Mouse (Mus musculus) gastrocnemius, adult 8-10 months (tissue): ENCODE data around the gene Ostf1. TPM values are rescaled to one million over a fixed set of nuclear protein-coding genes. Genes with fewer than 3 reads are reported as not detected.
"Not testable (repeated sequence)": the region's sequence is repeated elsewhere in the genome, so short reads cannot be mapped to it uniquely, and the experiment has no call there.

Experiments used
- DNase-seq, 2 experiments: peaks; one replicate each; pipeline ENCODE4 v3.0.0; 2022; ENCODE audit warnings: low spot score in 2 of 2
- total RNA-seq, 4 experiments: library from RNA; stranded (reverse); gene quantifications; 2 replicates each; pipeline ENCODE4 v1.2.4; 2022

Gene Ostf1
- total RNA-seq, 4 experiments from 2014 or later: 22.1 to 28.5 (median 25.5) TPM

GRCm38 (mm10) chr19:18599051-18599450, 32.6 kb downstream of the Ostf1 start:
- DNase-seq: no peak

- no peak for DNase-seq
Observed at GRCm38 (mm10) chr19:18598265-18598926, 33.2 kb downstream of the Ostf1 start.

- DNase-seq: no peak
Observed at GRCm38 (mm10) chr19:18597772-18598171, 33.9 kb downstream of the Ostf1 start.

GRCm38 (mm10) chr19:18596876-18597275, 34.7 kb downstream of the Ostf1 start:
- no peak for DNase-seq

- DNase-seq: no peak
Observed at GRCm38 (mm10) chr19:18593722-18594121, 37.9 kb downstream of the Ostf1 start.

GRCm38 (mm10) chr19:18592919-18593318, 38.7 kb downstream of the Ostf1 start:
- no peak for DNase-seq

- DNase-seq: no peak
Observed at GRCm38 (mm10) chr19:18590942-18591354, 40.7 kb downstream of the Ostf1 start.

- DNase-seq: no peak
Observed at GRCm38 (mm10) chr19:18590234-18590633, 41.4 kb downstream of the Ostf1 start.

- DNase-seq: no peak
Observed at GRCm38 (mm10) chr19:18589276-18589675, 42.3 kb downstream of the Ostf1 start.

- DNase-seq: not testable (repeated sequence)
Observed at GRCm38 (mm10) chr19:18588801-18589200, 42.8 kb downstream of the Ostf1 start.

- DNase-seq: no peak
Observed at GRCm38 (mm10) chr19:18588243-18588642, 43.4 kb downstream of the Ostf1 start.

GRCm38 (mm10) chr19:18587118-18587517, 44.5 kb downstream of the Ostf1 start:
- DNase-seq: no peak

GRCm38 (mm10) chr19:18584621-18585020, 47.0 kb downstream of the Ostf1 start:
- DNase-seq: no peak

GRCm38 (mm10) chr19:18583706-18584105, 47.9 kb downstream of the Ostf1 start:
- no peak for DNase-seq

- DNase-seq: no peak
Observed at GRCm38 (mm10) chr19:18582887-18583286, 48.7 kb downstream of the Ostf1 start.

GRCm38 (mm10) chr19:18582226-18582625, 49.4 kb downstream of the Ostf1 start:
- no peak for DNase-seq

- DNase-seq: no peak
Observed at GRCm38 (mm10) chr19:18581046-18581445, 50.6 kb downstream of the Ostf1 start.

GRCm38 (mm10) chr19:18579012-18579358, 52.6 kb downstream of the Ostf1 start:
- no peak for DNase-seq

GRCm38 (mm10) chr19:18578216-18579011, 53.2 kb downstream of the Ostf1 start:
- DNase-seq: no peak

- no peak for DNase-seq
Observed at GRCm38 (mm10) chr19:18577348-18577747, 54.3 kb downstream of the Ostf1 start.

GRCm38 (mm10) chr19:18575891-18576290, 55.7 kb downstream of the Ostf1 start:
- DNase-seq: no peak

- no peak for DNase-seq
Observed at GRCm38 (mm10) chr19:18573907-18574306, 57.7 kb downstream of the Ostf1 start.

- DNase-seq: no peak
Observed at GRCm38 (mm10) chr19:18573443-18573842, 58.2 kb downstream of the Ostf1 start.
